Mouse (Mus musculus) kidney, adult 2 months (tissue): ENCODE data around the gene Det1. TPM values are rescaled to one million over a fixed set of nuclear protein-coding genes. Genes with fewer than 3 reads are reported as not detected.

ENCODE experiments used
- DNase-seq: peaks from one replicate; pipeline ENCODE4 v3.0.0; 2021
- H3K27ac ChIP-seq: fragments of 200-500 bp; 2 replicates; pipeline ENCODE4 v1.5.1; 2012; ENCODE audit warnings: low read depth, low read length, control low read depth, inconsistent platforms; ENCODE audit not compliant: insufficient read depth
- H3K27me3 ChIP-seq: fragments of 200-500 bp; replicated peaks from 2 replicates; pipeline ENCODE4 v1.6.1; 2012; ENCODE audit warnings: mild to moderate bottlenecking, moderate library complexity, low read length, inconsistent platforms; ENCODE audit not compliant: control insufficient read depth, insufficient read depth
- H3K36me3 ChIP-seq: fragments of 200-500 bp; 2 replicates; pipeline ENCODE4 v1.6.1; 2012; ENCODE audit warnings: mild to moderate bottlenecking, moderate library complexity, low read length, inconsistent platforms; ENCODE audit not compliant: control insufficient read depth, insufficient read depth
- H3K4me1 ChIP-seq: fragments of 200-500 bp; 2 replicates; pipeline ENCODE4 v1.6.1; 2011; ENCODE audit warnings: low read length; ENCODE audit not compliant: control insufficient read depth, insufficient read depth
- H3K4me3 ChIP-seq: fragments of 200-500 bp; 2 replicates; pipeline ENCODE4 v1.5.1; 2011; ENCODE audit warnings: mild to moderate bottlenecking, low read depth, low read length, control low read depth; ENCODE audit not compliant: insufficient read depth
- CTCF ChIP-seq: fragments of 200-500 bp; conservative IDR thresholded peaks from 2 replicates; pipeline ENCODE4 v1.5.1; 2011; ENCODE audit warnings: low read depth, mild to moderate bottlenecking, control low read depth, low read length, moderate library complexity, mixed read lengths; ENCODE audit not compliant: insufficient read depth, insufficient read length
- POLR2A ChIP-seq: fragments of 200-500 bp; IDR thresholded peaks from one replicate; pipeline ENCODE4 v1.6.1; 2011; ENCODE audit warnings: low read depth, low read length, control low read depth
- WGBS: fragments of 180-500 bp; shearing (Covaris S2); methylation state at CpG from one replicate; pipeline ENCODE4 v1.1.7; 2018; 5-methylcytosine and 5-hydroxymethylcytosine counted together
- polyA plus RNA-seq: library from polyadenylated mRNA; depleted of rRNA; stranded (reverse); fragments of >200 nt; gene quantifications from 2 replicates; pipeline ENCODE4 v1.2.3, GENCODE M21; 2012

Det1 gene
- polyA plus RNA-seq, 1 experiment = 10.6 TPM

GRCm38 (mm10) chr7:78794571-78795092, 52.4 kb downstream of the Det1 start:
- no peak for TF ChIP-seq CTCF
- TF ChIP-seq POLR2A = no peak
- Histone ChIP-seq H3K27ac (no peak overlapping the region), H3K27me3 (no peaks in the 10 kb centered on the region), H3K4me3 (no peak overlapping the region), H3K36me3 (no peaks in the 10 kb centered on the region), H3K4me1 (no peaks in the 10 kb centered on the region)
- 65% methylated on average over 6 of the region's 6 CpGs for WGBS
- DNase-seq = no peak

GRCm38 (mm10) chr7:78793895-78794570, 53.0 kb downstream of the Det1 start:
- no peak overlapping the region for H3K4me3 ChIP-seq
- H3K4me1 ChIP-seq = no peaks in the 10 kb centered on the region
- no peak overlapping the region for H3K27ac ChIP-seq
- 82% methylated on average over 13 of the region's 13 CpGs for WGBS
- no peak for DNase-seq
- no peaks in the 10 kb centered on the region for H3K36me3 ChIP-seq
- TF ChIP-seq POLR2A (no peak), CTCF (no peak)
- H3K27me3 ChIP-seq = no peaks in the 10 kb centered on the region

GRCm38 (mm10) chr7:78791359-78792222, 55.5 kb downstream of the Det1 start:
- H3K4me3 ChIP-seq = no peak overlapping the region
- TF ChIP-seq POLR2A (no peak), CTCF (peak; percentile 94)
- H3K27ac ChIP-seq = no peak overlapping the region
- H3K27me3 ChIP-seq = no peaks in the 10 kb centered on the region
- H3K4me1 ChIP-seq = no peaks in the 10 kb centered on the region
- WGBS = 77% methylated on average over 15 of the region's 15 CpGs
- no peaks in the 10 kb centered on the region for H3K36me3 ChIP-seq
- peak; percentile 69 for DNase-seq

GRCm38 (mm10) chr7:78787793-78788380, 59.2 kb downstream of the Det1 start:
- no peak overlapping the region for H3K4me3 ChIP-seq
- DNase-seq = no peak
- TF ChIP-seq CTCF (no peak), POLR2A (no peak)
- no peaks in the 10 kb centered on the region for H3K36me3 ChIP-seq
- H3K27ac ChIP-seq = no peak overlapping the region
- WGBS = 89% methylated on average over 12 of the region's 12 CpGs
- H3K4me1 ChIP-seq = no peaks in the 10 kb centered on the region
- no peaks in the 10 kb centered on the region for H3K27me3 ChIP-seq

GRCm38 (mm10) chr7:78785906-78786305, 61.2 kb downstream of the Det1 start:
- H3K27ac ChIP-seq = no peak overlapping the region
- H3K4me1 ChIP-seq = no peaks in the 10 kb centered on the region
- no peak overlapping the region for H3K4me3 ChIP-seq
- no peaks in the 10 kb centered on the region for H3K27me3 ChIP-seq
- 60% methylated on average over 5 of the region's 5 CpGs for WGBS
- no peaks in the 10 kb centered on the region for H3K36me3 ChIP-seq
- TF ChIP-seq POLR2A (no peak), CTCF (no peak)
- DNase-seq = no peak

GRCm38 (mm10) chr7:78782639-78783581, 64.2 kb downstream of the Det1 start, which contains the start of the genes Mrps11 and Mrpl46:
Gene Mrps11 (plus strand): TSS chr7:78783119.
Gene Mrpl46 (minus strand): TSS chr7:78783531.
- peak; percentile 91 for DNase-seq
- Histone ChIP-seq H3K4me1 (no peaks in the 10 kb centered on the region), H3K36me3 (no peaks in the 10 kb centered on the region), H3K27me3 (no peaks in the 10 kb centered on the region), H3K4me3 (peak within 1 kb of the TSS; percentile 79), H3K27ac (peak within 1 kb of the TSS; percentile 61)
- TF ChIP-seq CTCF = no peak
- peak; percentile 9 for TF ChIP-seq POLR2A
- under 1% methylated on average over 44 of the region's 44 CpGs for WGBS
